Mouse (Mus musculus): ENCODE measurements around the gene Eef1b2.
"Not testable (repeated sequence)": the region's sequence is repeated elsewhere in the genome, so short reads cannot be mapped to it uniquely, and the experiment has no call there.

Gene Eef1b2

DNA sequence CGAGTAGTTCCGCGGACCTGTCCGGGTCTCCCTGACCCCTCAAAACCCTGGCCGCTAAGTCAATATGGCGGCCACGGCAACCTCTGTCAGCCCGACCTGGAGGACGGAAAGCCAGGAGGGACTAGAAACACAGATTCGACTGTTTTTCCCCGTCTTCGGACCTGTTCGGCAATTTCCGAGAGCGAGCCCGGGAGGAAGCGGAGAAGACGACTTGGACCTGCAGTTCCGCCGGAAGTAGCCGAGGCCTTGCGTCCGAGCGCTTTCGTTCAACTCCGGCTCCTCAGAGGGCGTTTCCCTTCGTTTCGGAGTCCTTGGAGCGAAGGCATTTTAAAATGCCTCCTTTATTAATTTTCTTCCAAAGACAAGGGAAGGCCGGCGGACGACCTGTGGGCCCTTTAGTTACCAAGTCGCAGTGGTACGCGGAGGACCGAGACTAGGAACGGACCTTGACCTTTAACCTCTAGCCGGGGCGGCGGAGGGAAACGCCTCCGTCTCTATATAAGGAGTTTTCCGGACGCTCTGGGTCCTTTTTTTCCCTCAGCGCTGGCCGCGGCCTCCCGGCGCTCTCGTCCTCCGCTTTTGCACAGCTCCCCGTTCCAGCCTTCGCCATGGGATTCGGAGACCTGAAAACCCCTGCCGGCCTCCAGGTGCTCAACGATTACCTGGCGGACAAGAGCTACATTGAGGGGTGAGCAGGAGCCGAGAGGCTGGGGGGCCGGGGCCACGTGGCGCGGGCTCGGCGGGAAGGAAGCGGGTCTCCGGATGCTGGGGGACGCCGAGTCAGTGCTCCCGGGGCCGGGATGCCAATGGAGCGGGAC lies at the start of gene Eef1b2, which contains the start of gene Ndufs1:
Gene Eef1b2 (plus strand): TSS at position 222 of the 818 bp plus-strand sequence.
Gene Ndufs1 (minus strand): TSS at position 230 of the 818 bp plus-strand sequence.
- peak; percentile 95 to 98 for DNase-seq (ENCODE audit: low spot score in 2 of 2)

DNA sequence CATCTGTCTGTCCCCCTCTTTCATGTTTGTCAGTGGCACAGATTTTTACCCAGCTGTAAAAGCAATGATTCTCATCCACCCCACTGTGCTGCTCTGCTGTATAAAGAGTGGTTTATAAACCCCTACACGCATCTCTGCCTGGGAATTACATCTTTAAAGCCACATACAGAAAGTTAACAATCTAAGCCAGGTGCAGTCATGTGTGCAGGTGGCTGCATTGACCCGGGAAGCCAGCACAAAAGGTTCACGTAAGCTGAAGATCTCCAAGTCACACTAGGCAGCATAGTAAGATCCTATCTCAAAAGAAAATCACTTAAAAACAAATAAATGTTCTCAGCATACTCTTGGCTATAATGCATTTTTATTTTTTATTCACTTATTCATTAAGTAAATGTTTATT lies 47.4 kb upstream of the Eef1b2 start:
- DNase-seq (ENCODE audit: low spot score in 2 of 2) = no peak

DNA sequence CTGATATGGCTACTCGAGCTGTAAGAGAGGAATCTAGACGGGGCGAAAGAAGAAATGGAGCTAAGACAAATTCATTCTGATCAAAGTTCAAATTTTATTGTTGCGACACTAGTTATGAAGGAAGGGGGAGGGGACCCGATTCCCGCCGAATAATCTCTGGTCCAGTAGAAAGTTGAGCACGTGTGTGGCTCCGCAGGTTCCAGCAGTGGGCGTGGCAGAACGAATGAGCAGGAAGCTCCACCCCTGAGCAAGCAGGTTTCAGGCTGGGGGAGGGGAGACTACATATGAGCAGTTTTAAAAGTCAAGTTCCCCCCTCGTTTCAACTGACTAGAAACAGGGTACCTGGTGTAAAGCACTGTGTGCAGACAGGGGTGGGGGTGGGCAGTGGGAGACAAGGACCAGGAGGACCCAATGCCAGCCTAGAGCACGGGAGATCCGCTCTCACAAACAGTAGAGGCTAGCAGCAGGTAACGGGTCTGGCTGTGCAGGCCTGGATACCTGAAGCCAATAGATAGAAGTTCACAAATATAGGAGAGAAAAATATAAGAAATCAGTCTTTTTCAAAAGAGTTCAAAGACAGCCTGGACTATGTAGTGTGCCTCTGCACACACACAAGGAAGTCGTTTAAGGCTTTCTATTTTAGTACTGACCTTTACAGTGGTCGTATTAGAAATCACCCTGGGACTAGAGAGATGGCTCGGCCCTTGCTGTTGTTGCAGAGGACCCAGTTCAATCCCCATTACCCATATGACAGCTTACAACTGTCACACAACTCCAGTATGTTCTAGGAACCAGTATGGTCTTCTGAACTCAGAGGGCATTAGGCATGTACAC lies 46.6 kb upstream of the Eef1b2 start:
- no peak for DNase-seq (ENCODE audit: low spot score in 2 of 2)

DNA sequence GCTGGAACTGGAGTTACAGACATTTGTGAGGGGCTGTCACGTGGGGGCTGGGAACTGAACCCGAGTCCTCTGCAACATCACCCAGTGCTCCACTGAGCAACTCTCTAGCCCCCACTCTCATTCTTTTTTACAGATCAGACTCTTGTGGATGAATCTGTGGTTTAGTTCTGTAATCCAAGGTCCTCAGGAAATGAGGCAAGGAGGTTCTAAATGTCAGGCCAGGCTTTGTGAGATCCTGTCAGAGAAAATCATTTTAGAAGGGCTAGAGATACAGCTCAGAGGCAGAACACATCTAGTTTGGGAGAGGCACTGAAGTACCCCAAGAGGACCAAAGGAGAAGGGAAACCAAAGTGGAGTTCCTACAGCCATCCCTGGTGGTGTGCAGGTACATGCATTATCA lies 45.7 kb upstream of the Eef1b2 start:
- no peak for DNase-seq (ENCODE audit: low spot score in 2 of 2)

DNA sequence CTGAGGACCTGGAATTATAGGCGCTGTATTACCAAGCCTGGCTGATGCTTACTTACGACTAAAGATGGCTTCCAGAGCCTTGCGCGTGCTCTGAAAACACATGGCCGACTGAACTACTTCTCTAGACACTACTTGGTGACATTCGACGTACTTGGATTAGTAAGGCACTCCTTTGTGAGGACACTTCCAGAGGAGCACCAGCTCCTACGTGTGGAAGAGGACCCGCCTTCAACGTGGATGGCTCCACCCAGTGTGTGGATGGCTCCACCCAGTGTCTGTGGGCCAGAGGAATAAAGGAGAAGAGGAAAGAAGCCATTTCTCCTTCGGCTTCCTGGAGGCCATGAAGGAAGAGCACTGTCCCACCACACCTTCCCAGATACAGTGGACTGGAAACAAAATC lies 44.9 kb upstream of the Eef1b2 start:
- no peak for DNase-seq (ENCODE audit: low spot score in 2 of 2)

DNA sequence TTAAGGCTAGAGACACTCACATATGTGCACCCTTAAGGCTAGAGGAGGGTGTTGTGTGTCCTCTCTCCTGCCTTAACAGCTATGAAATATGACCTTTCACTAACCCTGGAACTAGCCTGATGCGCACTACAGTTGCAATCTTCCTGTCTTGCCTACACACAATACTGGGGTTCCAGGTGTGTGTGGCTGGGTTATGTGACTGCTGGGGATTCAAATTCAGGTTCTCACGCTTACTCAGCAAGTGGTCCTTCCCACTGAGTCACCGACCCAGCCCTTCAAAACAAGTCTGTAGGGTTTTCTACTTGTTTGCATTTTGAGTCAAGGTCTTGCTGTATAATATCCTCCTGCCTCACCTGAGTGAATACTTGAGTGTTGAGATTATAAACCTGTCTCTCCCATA lies 42.1 kb upstream of the Eef1b2 start:
- DNase-seq (ENCODE audit: low spot score in 2 of 2) = no peak

DNA sequence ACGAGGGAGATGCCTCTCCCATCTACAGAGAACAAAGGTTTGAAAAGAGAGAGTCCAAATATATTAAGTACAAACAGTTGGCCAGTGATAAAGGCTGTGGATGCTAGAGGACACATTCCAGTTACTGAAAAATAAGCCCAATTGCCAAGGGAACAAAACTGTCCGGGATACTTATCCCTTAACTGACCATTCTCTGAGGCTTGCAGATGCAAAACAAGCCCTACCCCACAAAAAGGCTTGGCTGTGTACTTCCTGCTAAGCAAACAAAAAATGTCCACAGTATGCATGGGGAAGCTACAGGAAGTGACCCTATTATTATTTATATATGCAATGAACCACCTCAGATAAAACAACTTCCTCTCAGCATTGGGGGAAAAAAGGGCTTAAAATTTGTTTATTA lies 38.7 kb upstream of the Eef1b2 start:
- DNase-seq (ENCODE audit: low spot score in 2 of 2) = no peak

- not testable (repeated sequence) for DNase-seq (ENCODE audit: low spot score in 2 of 2)
Measured at GRCm38 (mm10) chr1:63138586-63138985, 38.0 kb upstream of the Eef1b2 start.

GRCm38 (mm10) chr1:63140231-63140630 lies 36.4 kb upstream of the Eef1b2 start:
- DNase-seq (ENCODE audit: low spot score in 2 of 2) = no peak

DNA sequence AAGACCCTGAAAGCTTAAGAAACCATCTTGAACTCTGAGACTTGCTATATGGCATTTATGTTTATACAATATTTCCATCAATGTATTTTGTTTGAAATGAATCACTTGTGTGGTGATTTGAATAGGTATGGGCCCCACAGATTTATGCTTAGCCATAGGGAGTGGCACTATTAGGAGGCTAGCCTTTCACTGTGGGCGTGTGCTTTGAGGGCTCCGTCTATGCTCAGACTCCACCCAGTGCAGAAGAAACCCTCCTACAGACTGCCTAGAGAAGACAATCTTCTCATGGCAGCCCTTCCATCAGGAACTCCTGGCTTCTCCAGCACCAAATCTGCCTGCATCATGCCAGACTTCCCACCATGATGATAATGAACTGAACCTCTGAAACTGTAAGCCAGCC lies 8.0 kb upstream of the Eef1b2 start:
- DNase-seq (ENCODE audit: low spot score in 2 of 2) = no peak

GRCm38 (mm10) chr1:63175853-63176252 lies 772 bp upstream of the Eef1b2 start:
- DNase-seq (ENCODE audit: low spot score in 2 of 2) = no peak

GRCm38 (mm10) chr1:63176259-63176603 lies 394 bp upstream of the Eef1b2 start:
- DNase-seq (ENCODE audit: low spot score in 2 of 2) = no peak

- DNase-seq (ENCODE audit: low spot score in 2 of 2) = no peak
Measured at GRCm38 (mm10) chr1:63178308-63178707, 1.7 kb downstream of the Eef1b2 start.

- no peak for DNase-seq (ENCODE audit: low spot score in 2 of 2)
Measured at GRCm38 (mm10) chr1:63180122-63180521, 3.5 kb downstream of the Eef1b2 start.

- not testable (repeated sequence) for DNase-seq (ENCODE audit: low spot score in 2 of 2)
Measured at GRCm38 (mm10) chr1:63180575-63180974, 4.0 kb downstream of the Eef1b2 start.

- DNase-seq (ENCODE audit: low spot score in 2 of 2) = peak; percentile 85 to 93
Measured at GRCm38 (mm10) chr1:63181019-63181418, 4.4 kb downstream of the Eef1b2 start.

- DNase-seq (ENCODE audit: low spot score in 2 of 2) = no peak
Measured at GRCm38 (mm10) chr1:63181480-63181879, 4.9 kb downstream of the Eef1b2 start.

- DNase-seq (ENCODE audit: low spot score in 2 of 2) = peak; percentile 32 to 81
Measured at GRCm38 (mm10) chr1:63182212-63182611, 5.6 kb downstream of the Eef1b2 start.

DNA sequence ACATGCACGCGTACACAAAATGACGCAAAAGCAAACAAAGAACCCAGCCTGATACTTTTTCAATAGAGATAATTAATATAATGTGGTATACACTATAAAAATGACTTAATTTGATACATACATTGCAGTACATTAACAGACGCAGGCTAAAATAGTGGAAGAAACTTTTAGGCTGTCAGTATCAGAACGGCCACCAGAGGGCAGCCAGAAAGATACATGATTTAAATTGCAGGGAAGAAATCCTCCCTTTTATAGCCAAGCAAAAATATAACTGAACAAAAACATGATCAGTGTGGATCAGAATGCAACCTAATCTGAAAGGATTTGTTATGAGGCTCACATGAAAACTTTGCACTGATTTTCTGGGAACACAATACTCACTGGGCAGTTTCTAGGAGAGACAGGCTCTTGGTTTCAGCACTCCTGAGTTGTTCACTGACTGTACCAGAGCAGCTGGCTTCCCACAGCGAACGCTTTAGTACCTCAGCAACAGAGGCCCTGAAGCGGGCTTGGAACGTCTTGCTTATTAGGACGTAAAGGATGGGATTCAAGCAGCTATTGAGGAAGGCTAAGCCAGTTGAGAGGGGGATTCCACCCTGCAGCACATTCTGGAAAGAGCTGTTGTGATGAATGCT lies 6.1 kb downstream of the Eef1b2 start:
- DNase-seq (ENCODE audit: low spot score in 2 of 2) = peak in 1 of 2 experiments; percentile 48

DNA sequence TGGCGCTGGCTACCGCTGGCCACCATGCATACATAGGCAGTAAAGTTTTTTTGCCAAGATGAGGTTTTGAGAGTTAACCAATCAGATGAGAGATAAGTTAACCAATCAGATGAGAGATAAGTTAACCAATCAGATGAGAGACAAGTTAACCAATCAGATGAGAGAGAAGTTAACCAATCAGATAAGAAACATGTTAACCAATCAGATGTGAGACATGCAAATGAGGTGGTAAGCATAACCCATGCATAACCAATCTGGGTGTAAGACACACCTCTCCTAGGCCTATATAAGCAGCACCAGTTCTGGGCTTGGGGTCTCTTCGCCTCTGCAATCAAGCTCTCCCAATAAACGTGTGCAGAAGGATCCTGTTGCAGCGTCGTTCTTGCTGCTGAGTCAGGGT lies 8.8 kb downstream of the Eef1b2 start:
- DNase-seq (ENCODE audit: low spot score in 2 of 2) = not testable (repeated sequence)

GRCm38 (mm10) chr1:63188536-63188935 lies 11.9 kb downstream of the Eef1b2 start:
- DNase-seq (ENCODE audit: low spot score in 2 of 2) = no peak

DNA sequence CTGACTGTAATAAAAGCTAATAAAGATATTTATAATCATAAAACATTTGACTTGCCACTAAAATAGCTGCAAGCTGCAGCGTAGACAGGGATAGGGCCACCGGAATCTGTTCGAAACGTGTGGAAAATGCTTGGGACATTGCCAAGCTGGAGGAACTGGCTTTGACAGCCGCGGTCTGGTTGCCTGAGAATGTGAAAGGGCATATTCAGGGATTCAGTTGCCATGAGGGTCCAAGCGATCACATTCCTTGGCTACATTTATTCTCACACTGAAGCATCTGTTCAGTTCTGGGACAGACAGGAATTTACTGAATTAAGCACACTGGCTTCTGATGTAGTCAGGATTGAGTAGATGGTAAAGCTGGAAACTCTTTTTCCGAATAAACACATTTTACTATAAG lies 14.2 kb downstream of the Eef1b2 start:
- DNase-seq (ENCODE audit: low spot score in 2 of 2) = no peak
